Mouse (Mus musculus) stomach, embryonic 15.5 days (tissue): ENCODE results near the gene Cct8l1. TPM values are rescaled to one million over a fixed set of nuclear protein-coding genes. Genes with fewer than 3 reads are reported as not detected.
A peak's percentile ranks its signal among the peaks of the same experiment; 100 is the strongest.

Experiments used
- ATAC-seq: fragments of 200-750 bp; cut with Nextera tagmentation; 2 replicates; pipeline ENCODE4 v1.8.0; 2017; ENCODE audit warnings: low read depth, moderate number of reproducible peaks, moderate TSS enrichment; ENCODE audit not compliant: insufficient read depth, low FRiP score
- H3K27ac ChIP-seq: fragments of 300-500 bp; sonication (generic); 2 replicates; pipeline ENCODE4 v1.5.1; 2015; ENCODE audit warnings: mild to moderate bottlenecking, inconsistent platforms
- H3K27me3 ChIP-seq: fragments of 300-500 bp; sonication (generic); replicated peaks from 2 replicates; pipeline ENCODE4 v1.6.1; 2015; ENCODE audit warnings: inconsistent platforms
- H3K36me3 ChIP-seq: fragments of 300-500 bp; sonication (generic); 2 replicates; pipeline ENCODE4 v1.6.1; 2015; ENCODE audit warnings: inconsistent platforms
- H3K4me1 ChIP-seq: fragments of 300-500 bp; sonication (generic); 2 replicates; pipeline ENCODE4 v1.6.1; 2015; ENCODE audit warnings: inconsistent platforms
- H3K4me2 ChIP-seq: fragments of 300-500 bp; sonication (generic); 2 replicates; pipeline ENCODE4 v1.6.1; 2015; ENCODE audit warnings: mild to moderate bottlenecking, inconsistent platforms
- H3K4me3 ChIP-seq: fragments of 300-500 bp; sonication (generic); replicated peaks from 2 replicates; pipeline ENCODE4 v1.5.1; 2015; ENCODE audit warnings: inconsistent platforms
- H3K9ac ChIP-seq: fragments of 300-500 bp; sonication (generic); 2 replicates; pipeline ENCODE4 v1.6.1; 2015; ENCODE audit warnings: inconsistent platforms
- H3K9me3 ChIP-seq: fragments of 300-500 bp; sonication (generic); 2 replicates; pipeline ENCODE4 v1.6.1; 2016; ENCODE audit warnings: inconsistent platforms
- WGBS: fragments of 180-500 bp; shearing (Covaris S2); methylation state at CpG from one replicate; pipeline ENCODE4 v1.1.7; 2015; 5-methylcytosine and 5-hydroxymethylcytosine counted together
- polyA plus RNA-seq: library from polyadenylated mRNA; unstranded; fragments of >200 nt; fragmentation: Nextera tagmentation; extraction: Ambion mirVana; gene quantifications from 2 replicates; pipeline ENCODE4 v1.2.1, GENCODE M21; 2015

The Cct8l1 gene
- polyA plus RNA-seq, 1 experiment from 2014 or later, result not detected

GRCm38 (mm10) chr5:25506041-25506440 lies 9.8 kb upstream of the Cct8l1 start:
- Histone ChIP-seq H3K9ac (no peak overlapping the region), H3K9me3 (no peaks in the 10 kb centered on the region), H3K4me2 (no peak overlapping the region), H3K27ac (no peak overlapping the region), H3K4me3 (no peak overlapping the region), H3K27me3 (no peaks in the 10 kb centered on the region), H3K4me1 (no peaks in the 10 kb centered on the region), H3K36me3 (no peaks in the 10 kb centered on the region)
- WGBS, result 87% methylated on average over 5 of the region's 5 CpGs
- ATAC-seq, result no peak

- Histone ChIP-seq H3K4me3 (no peak overlapping the region), H3K9me3 (no peaks in the 10 kb centered on the region), H3K27ac (no peak overlapping the region), H3K36me3 (no peaks in the 10 kb centered on the region), H3K9ac (no peak overlapping the region), H3K4me2 (no peak overlapping the region), H3K4me1 (no peaks in the 10 kb centered on the region), H3K27me3 (no peaks in the 10 kb centered on the region)
- ATAC-seq, result no peak
- WGBS, result 87% methylated on average over 11 of the region's 11 CpGs
These were observed 531 bp downstream of the Cct8l1 start for GRCm38 (mm10) chr5:25516301-25516895.

GRCm38 (mm10) chr5:25517550-25517949 lies 1.7 kb downstream of the Cct8l1 start:
- H3K4me3 ChIP-seq, result no peak overlapping the region
- no peaks in the 10 kb centered on the region for H3K36me3 ChIP-seq
- ATAC-seq, result no peak
- H3K9ac ChIP-seq, result no peak overlapping the region
- 85% methylated on average over 5 of the region's 5 CpGs for WGBS
- no peaks in the 10 kb centered on the region for H3K4me1 ChIP-seq
- no peak overlapping the region for H3K4me2 ChIP-seq
- no peaks in the 10 kb centered on the region for H3K9me3 ChIP-seq
- H3K27ac ChIP-seq, result no peak overlapping the region
- H3K27me3 ChIP-seq, result no peaks in the 10 kb centered on the region

- 71% methylated on average over 3 of the region's 3 CpGs for WGBS
- Histone ChIP-seq H3K4me3 (no peak overlapping the region), H3K36me3 (no peaks in the 10 kb centered on the region), H3K27ac (no peak overlapping the region), H3K9me3 (no peaks in the 10 kb centered on the region), H3K27me3 (no peaks in the 10 kb centered on the region), H3K4me2 (no peak overlapping the region), H3K9ac (no peak overlapping the region), H3K4me1 (no peaks in the 10 kb centered on the region)
- no peak for ATAC-seq
These were observed 4.0 kb downstream of the Cct8l1 start for GRCm38 (mm10) chr5:25519820-25520219.

GRCm38 (mm10) chr5:25521461-25521860 lies 5.6 kb downstream of the Cct8l1 start:
- H3K4me1 ChIP-seq, result no peaks in the 10 kb centered on the region
- no peak overlapping the region for H3K27ac ChIP-seq
- WGBS, result 70% methylated on average over 5 of the region's 5 CpGs
- H3K4me3 ChIP-seq, result no peak overlapping the region
- H3K9ac ChIP-seq, result no peak overlapping the region
- H3K27me3 ChIP-seq, result no peaks in the 10 kb centered on the region
- no peak for ATAC-seq
- no peaks in the 10 kb centered on the region for H3K36me3 ChIP-seq
- no peak overlapping the region for H3K4me2 ChIP-seq
- no peaks in the 10 kb centered on the region for H3K9me3 ChIP-seq

GRCm38 (mm10) chr5:25526116-25526515 lies 10.2 kb downstream of the Cct8l1 start:
- peaks cover 13% of the 10 kb centered on the region; the same call in 1 of the 2 replicates for H3K4me1 ChIP-seq
- H3K36me3 ChIP-seq, result no peaks in the 10 kb centered on the region
- no peak overlapping the region for H3K9ac ChIP-seq
- no peaks in the 10 kb centered on the region for H3K27me3 ChIP-seq
- H3K4me3 ChIP-seq, result no peak overlapping the region
- ATAC-seq, result no peak
- 39% methylated on average over 5 of the region's 5 CpGs for WGBS
- no peak overlapping the region for H3K4me2 ChIP-seq
- no peaks in the 10 kb centered on the region for H3K9me3 ChIP-seq
- no peak overlapping the region for H3K27ac ChIP-seq

GRCm38 (mm10) chr5:25526926-25527325 lies 11.1 kb downstream of the Cct8l1 start:
- Histone ChIP-seq H3K4me3 (no peak overlapping the region), H3K27me3 (no peaks in the 10 kb centered on the region), H3K4me2 (no peak overlapping the region), H3K4me1 (peaks cover 13% of the 10 kb centered on the region; the same call in 1 of the 2 replicates), H3K9me3 (no peaks in the 10 kb centered on the region), H3K27ac (peak overlapping the region; percentile 17), H3K36me3 (no peaks in the 10 kb centered on the region), H3K9ac (no peak overlapping the region)
- ATAC-seq, result no peak
- WGBS, result 40% methylated on average over 4 of the region's 4 CpGs

GRCm38 (mm10) chr5:25527971-25528370 lies 12.1 kb downstream of the Cct8l1 start:
- Histone ChIP-seq H3K9ac (no peak overlapping the region), H3K27me3 (no peaks in the 10 kb centered on the region), H3K27ac (0 out of 2 replicates have a peak overlapping the region, but pooled peaks have one; percentile 4), H3K4me2 (no peak overlapping the region), H3K4me3 (no peak overlapping the region), H3K36me3 (no peaks in the 10 kb centered on the region), H3K9me3 (no peaks in the 10 kb centered on the region), H3K4me1 (peaks cover 13% of the 10 kb centered on the region; the same call in 1 of the 2 replicates)
- ATAC-seq, result no peak
- 88% methylated on average over 1 of the region's 1 CpGs for WGBS

GRCm38 (mm10) chr5:25528851-25529528 lies 13.1 kb downstream of the Cct8l1 start:
- no peaks in the 10 kb centered on the region for H3K36me3 ChIP-seq
- 5% methylated on average over 22 of the region's 22 CpGs for WGBS
- H3K4me3 ChIP-seq, result peak overlapping the region; percentile 80
- no peaks in the 10 kb centered on the region for H3K9me3 ChIP-seq
- ATAC-seq, result peak; percentile 10; the same call in 1 of the 2 replicates
- H3K9ac ChIP-seq, result peak overlapping the region; percentile 39; the same call in 1 of the 2 replicates
- H3K27ac ChIP-seq, result peak overlapping the region; percentile 93
- H3K4me2 ChIP-seq, result peak overlapping the region; percentile 71
- H3K27me3 ChIP-seq, result no peaks in the 10 kb centered on the region
- peaks cover 13% of the 10 kb centered on the region; the same call in 1 of the 2 replicates for H3K4me1 ChIP-seq

GRCm38 (mm10) chr5:25529529-25530421 lies 13.9 kb downstream of the Cct8l1 start:
- Histone ChIP-seq H3K9me3 (no peaks in the 10 kb centered on the region), H3K9ac (peak overlapping the region; percentile 44; the same call in 1 of the 2 replicates), H3K4me3 (peak overlapping the region; percentile 80), H3K36me3 (no peaks in the 10 kb centered on the region), H3K27ac (peak overlapping the region; percentile 96), H3K27me3 (no peaks in the 10 kb centered on the region), H3K4me2 (peak overlapping the region; percentile 71), H3K4me1 (peaks cover 13% of the 10 kb centered on the region; the same call in 1 of the 2 replicates)
- WGBS, result under 1% methylated on average over 86 of the region's 87 CpGs
- peak; percentile 99 for ATAC-seq

- H3K27me3 ChIP-seq, result no peaks in the 10 kb centered on the region
- peak overlapping the region; percentile 80 for H3K4me3 ChIP-seq
- H3K9me3 ChIP-seq, result no peaks in the 10 kb centered on the region
- peaks cover 13% of the 10 kb centered on the region; the same call in 1 of the 2 replicates for H3K4me1 ChIP-seq
- H3K4me2 ChIP-seq, result peak overlapping the region; percentile 54; the same call in 1 of the 2 replicates
- H3K36me3 ChIP-seq, result no peaks in the 10 kb centered on the region
- no peak for ATAC-seq
- no peak overlapping the region for H3K9ac ChIP-seq
- 15% methylated on average over 2 of the region's 2 CpGs for WGBS
- no peak overlapping the region for H3K27ac ChIP-seq
These were observed 14.8 kb downstream of the Cct8l1 start for GRCm38 (mm10) chr5:25530629-25531028.
